Mouse (Mus musculus): ENCODE data around the gene Gm45837. TPM values are rescaled to one million over a fixed set of nuclear protein-coding genes. Genes with fewer than 3 reads are reported as not detected.

Gene Gm45837
- not detected in 2 replicates for polyA plus RNA-seq (2016; fragmentation: Nextera tagmentation; extraction: Ambion mirVana)

- Histone ChIP-seq H3K9me3 (no peaks in the 10 kb centered on the region), H3K36me3 (replicated peaks) (no peaks in the 10 kb centered on the region; the same call in 1 of the 2 replicates), H3K4me3 (no peak within 1 kb of the TSS), H3K27ac (replicated peaks) (no peak within 1 kb of the TSS), H3K4me1 (peaks cover 36% of the 10 kb centered on the region), H3K27me3 (replicated peaks; ENCODE audit: low read depth, poor library complexity, severe bottlenecking) (no peaks in the 10 kb centered on the region; the same call in 1 of the 2 replicates)
- DNase-seq (ENCODE audit: low spot score), result no peak
- WGBS, result 81% methylated on average over 11 of the region's 11 CpGs
Observed at GRCm38 (mm10) chr7:101410267-101410936, at the start of gene Gm45837. TSS of gene Gm45837 (plus strand) at chr7:101410886.

- 0 out of 2 replicates have a peak overlapping the region, but pooled peaks have one; percentile 7 for H3K27ac ChIP-seq (replicated peaks)
- H3K4me3 ChIP-seq, result no peak overlapping the region
- no peaks in the 10 kb centered on the region for H3K9me3 ChIP-seq
- H3K36me3 ChIP-seq (replicated peaks), result no peaks in the 10 kb centered on the region
- peaks cover 17% of the 10 kb centered on the region for H3K4me1 ChIP-seq
- H3K27me3 ChIP-seq (replicated peaks; ENCODE audit: low read depth, poor library complexity, severe bottlenecking), result no peaks in the 10 kb centered on the region
- DNase-seq (ENCODE audit: low spot score), result no peak
- 80% methylated on average over 4 of the region's 4 CpGs for WGBS
Observed at GRCm38 (mm10) chr7:101361021-101361420, 49.7 kb upstream of the Gm45837 start.

- Histone ChIP-seq H3K27me3 (replicated peaks; ENCODE audit: low read depth, poor library complexity, severe bottlenecking) (no peaks in the 10 kb centered on the region), H3K36me3 (replicated peaks) (no peaks in the 10 kb centered on the region), H3K4me1 (peaks cover 10% of the 10 kb centered on the region), H3K9me3 (no peaks in the 10 kb centered on the region), H3K4me3 (no peak overlapping the region), H3K27ac (replicated peaks) (no peak overlapping the region)
- no peak for DNase-seq (ENCODE audit: low spot score)
- WGBS, result 71% methylated on average over 4 of the region's 4 CpGs
Observed at GRCm38 (mm10) chr7:101361767-101362166, 48.9 kb upstream of the Gm45837 start.

- H3K4me1 ChIP-seq, result no peaks in the 10 kb centered on the region; the same call in 1 of the 2 replicates
- no peak for DNase-seq (ENCODE audit: low spot score)
- H3K36me3 ChIP-seq (replicated peaks), result no peaks in the 10 kb centered on the region
- WGBS, result 76% methylated on average over 5 of the region's 5 CpGs
- H3K27me3 ChIP-seq (replicated peaks; ENCODE audit: low read depth, poor library complexity, severe bottlenecking), result no peaks in the 10 kb centered on the region
- no peak overlapping the region for H3K4me3 ChIP-seq
- no peak overlapping the region for H3K27ac ChIP-seq (replicated peaks)
- no peaks in the 10 kb centered on the region for H3K9me3 ChIP-seq
Observed at GRCm38 (mm10) chr7:101362791-101363191, 47.9 kb upstream of the Gm45837 start.

GRCm38 (mm10) chr7:101363914-101364313 lies 46.8 kb upstream of the Gm45837 start:
- H3K9me3 ChIP-seq, result no peaks in the 10 kb centered on the region
- no peaks in the 10 kb centered on the region for H3K36me3 ChIP-seq (replicated peaks)
- H3K4me3 ChIP-seq, result no peak overlapping the region
- no peaks in the 10 kb centered on the region for H3K4me1 ChIP-seq
- H3K27me3 ChIP-seq (replicated peaks; ENCODE audit: low read depth, poor library complexity, severe bottlenecking), result no peaks in the 10 kb centered on the region
- H3K27ac ChIP-seq (replicated peaks), result no peak overlapping the region
- DNase-seq (ENCODE audit: low spot score), result no peak
- WGBS, result 83% methylated on average over 5 of the region's 5 CpGs

- Histone ChIP-seq H3K4me1 (no peaks in the 10 kb centered on the region), H3K27me3 (replicated peaks; ENCODE audit: low read depth, poor library complexity, severe bottlenecking) (no peaks in the 10 kb centered on the region), H3K4me3 (no peak overlapping the region), H3K9me3 (no peaks in the 10 kb centered on the region), H3K36me3 (replicated peaks) (no peaks in the 10 kb centered on the region), H3K27ac (replicated peaks) (no peak overlapping the region)
- DNase-seq (ENCODE audit: low spot score), result no peak
- 63% methylated on average over 11 of the region's 11 CpGs for WGBS
Observed at GRCm38 (mm10) chr7:101367901-101368852, 42.5 kb upstream of the Gm45837 start.

GRCm38 (mm10) chr7:101369666-101370065 lies 41.0 kb upstream of the Gm45837 start:
- no peak for DNase-seq (ENCODE audit: low spot score)
- 0 out of 2 replicates have a peak, but pooled peaks cover 4% of the 10 kb centered on the region for H3K4me1 ChIP-seq
- no peaks in the 10 kb centered on the region for H3K9me3 ChIP-seq
- WGBS, result 79% methylated on average over 7 of the region's 7 CpGs
- H3K27ac ChIP-seq (replicated peaks), result no peak overlapping the region
- H3K4me3 ChIP-seq, result no peak overlapping the region
- no peaks in the 10 kb centered on the region for H3K36me3 ChIP-seq (replicated peaks)
- H3K27me3 ChIP-seq (replicated peaks; ENCODE audit: low read depth, poor library complexity, severe bottlenecking), result no peaks in the 10 kb centered on the region

GRCm38 (mm10) chr7:101373082-101373481 lies 37.6 kb upstream of the Gm45837 start:
- no peak for DNase-seq (ENCODE audit: low spot score)
- Histone ChIP-seq H3K27ac (replicated peaks) (0 out of 2 replicates have a peak overlapping the region, but pooled peaks have one; percentile 5), H3K36me3 (replicated peaks) (no peaks in the 10 kb centered on the region), H3K4me1 (peaks cover 16% of the 10 kb centered on the region), H3K9me3 (no peaks in the 10 kb centered on the region), H3K4me3 (no peak overlapping the region), H3K27me3 (replicated peaks; ENCODE audit: low read depth, poor library complexity, severe bottlenecking) (no peaks in the 10 kb centered on the region)
- WGBS, result 87% methylated on average over 26 of the region's 26 CpGs

GRCm38 (mm10) chr7:101374155-101374554 lies 36.5 kb upstream of the Gm45837 start:
- DNase-seq (ENCODE audit: low spot score), result no peak
- Histone ChIP-seq H3K36me3 (replicated peaks) (no peaks in the 10 kb centered on the region), H3K27ac (replicated peaks) (peak overlapping the region; percentile 37; the same call in 1 of the 2 replicates)

GRCm38 (mm10) chr7:101376701-101377340 lies 33.9 kb upstream of the Gm45837 start:
- Histone ChIP-seq H3K9me3 (no peaks in the 10 kb centered on the region), H3K36me3 (replicated peaks) (no peaks in the 10 kb centered on the region), H3K27me3 (replicated peaks; ENCODE audit: low read depth, poor library complexity, severe bottlenecking) (no peaks in the 10 kb centered on the region), H3K27ac (replicated peaks) (0 out of 2 replicates have a peak overlapping the region, but pooled peaks have one; percentile 78), H3K4me3 (no peak overlapping the region), H3K4me1 (peaks cover 34% of the 10 kb centered on the region)
- DNase-seq (ENCODE audit: low spot score), result no peak
- WGBS, result 79% methylated on average over 10 of the region's 10 CpGs

More at GRCm38 (mm10) chr7:101374155-101374554, 36.5 kb upstream of the Gm45837 start:
- Histone ChIP-seq H3K27me3 (replicated peaks; ENCODE audit: low read depth, poor library complexity, severe bottlenecking) (no peaks in the 10 kb centered on the region), H3K4me1 (peaks cover 27% of the 10 kb centered on the region), H3K9me3 (no peaks in the 10 kb centered on the region), H3K4me3 (no peak overlapping the region)

- H3K4me3 ChIP-seq, result peak overlapping the region; percentile 37
- H3K27me3 ChIP-seq (replicated peaks; ENCODE audit: low read depth, poor library complexity, severe bottlenecking), result no peaks in the 10 kb centered on the region
- peaks cover 40% of the 10 kb centered on the region for H3K4me1 ChIP-seq
- no peaks in the 10 kb centered on the region for H3K36me3 ChIP-seq (replicated peaks)
- 26% methylated on average over 7 of the region's 7 CpGs for WGBS
- peak; percentile 54 for DNase-seq (ENCODE audit: low spot score)
- no peaks in the 10 kb centered on the region for H3K9me3 ChIP-seq
- peak overlapping the region; percentile 78 for H3K27ac ChIP-seq (replicated peaks)
Observed at GRCm38 (mm10) chr7:101377741-101378262, 32.9 kb upstream of the Gm45837 start.

GRCm38 (mm10) chr7:101378285-101378684 lies 32.4 kb upstream of the Gm45837 start:
- DNase-seq (ENCODE audit: low spot score), result no peak
- H3K4me3 ChIP-seq, result 0 out of 2 replicates have a peak overlapping the region, but pooled peaks have one; percentile 37

More at GRCm38 (mm10) chr7:101378285-101378684, 32.4 kb upstream of the Gm45837 start:
- peaks cover 40% of the 10 kb centered on the region for H3K4me1 ChIP-seq
- no peaks in the 10 kb centered on the region for H3K27me3 ChIP-seq (replicated peaks; ENCODE audit: low read depth, poor library complexity, severe bottlenecking)
- peak overlapping the region; percentile 78 for H3K27ac ChIP-seq (replicated peaks)
- no peaks in the 10 kb centered on the region for H3K9me3 ChIP-seq
- H3K36me3 ChIP-seq (replicated peaks), result no peaks in the 10 kb centered on the region
- WGBS, result 56% methylated on average over 3 of the region's 3 CpGs
